Mouse (Mus musculus) Patski (cell line): ENCODE results near the gene Zfp609. TPM values are rescaled to one million over a fixed set of nuclear protein-coding genes. Genes with fewer than 3 reads are reported as not detected.

Experiments
- ATAC-seq: fragments of 100-300 bp; one replicate; pipeline ENCODE4 v1.8.0; 2021
- CTCF ChIA-PET: fragments of 350-600 bp; sonication (Branson Sonifier 250); formaldehyde crosslinking; loops from one replicate; lab custom pipeline; 2022; ENCODE audit warnings: inconsistent platforms; lab: Charles Lee
- POLR2A ChIA-PET: fragments of 350-600 bp; sonication (Branson Sonifier 250); formaldehyde crosslinking; loops from one replicate; lab custom pipeline; 2022; ENCODE audit warnings: antibody characterized with exemption, inconsistent platforms; lab: Charles Lee
- DNase-seq: peaks from one replicate; pipeline ENCODE4 v3.0.0-alpha.2; 2011; ENCODE audit warnings: low read depth, low spot score
- H3K27me3 ChIP-seq: fragments of 371-371 bp; one replicate; pipeline ENCODE4 v1.5.1; 2021
- CTCF ChIP-seq: fragments of 100-300 bp; IDR thresholded peaks from one replicate; pipeline ENCODE4 v1.5.1; 2021
- in situ Hi-C: fragments of 300-500 bp; cut with MboI; formaldehyde crosslinking; loops from 3 replicates; pipeline ENCODE4 v1.11.1; 2018; ENCODE audit warnings: low pct_unique_long_range_greater_than_20kb, mixed read lengths
- polyA plus RNA-seq: library from polyadenylated mRNA; unstranded; gene quantifications from one replicate; pipeline ENCODE4 v1.2.3, GENCODE M21; 2021

Zfp609 gene
- polyA plus RNA-seq, 1 experiment from 2014 or later: 25.7 TPM

GRCm38 (mm10) chr9:65728588-65728987, 98.8 kb downstream of the Zfp609 start:
- DNase-seq (no peak), ATAC-seq (no peak)
- in situ Hi-C loops: no loop called here
- H3K27me3 ChIP-seq: no peaks in the 10 kb centered on the region
- POLR2A ChIA-PET: interaction anchor here (0.7 kb wide), 1 partner anchor 17 kb away, joined by 3 read pairs; no protein-coding TSS in a partner anchor
- CTCF ChIA-PET: interaction anchor here (1.4 kb wide), 1 partner anchor 33 kb away, joined by 3 read pairs; no protein-coding TSS in a partner anchor
- no peak for TF ChIP-seq CTCF

- POLR2A ChIA-PET: no interaction called here
- in situ Hi-C loops: no loop called here
- CTCF ChIA-PET: interaction anchor here (1.4 kb wide), 1 partner anchor 32 kb away, joined by 3 read pairs; no protein-coding TSS in a partner anchor
- no peak for TF ChIP-seq CTCF
- DNase-seq (no peak), ATAC-seq (no peak)
- no peaks in the 10 kb centered on the region for H3K27me3 ChIP-seq
Observed at GRCm38 (mm10) chr9:65727491-65727890, 99.9 kb downstream of the Zfp609 start.

GRCm38 (mm10) chr9:65726431-65726830, 100.9 kb downstream of the Zfp609 start:
- CTCF ChIA-PET: no interaction called here
- POLR2A ChIA-PET: interaction anchor here (0.5 kb wide), 1 partner anchor 63 kb away, joined by 3 read pairs; no protein-coding TSS in a partner anchor
- H3K27me3 ChIP-seq: no peaks in the 10 kb centered on the region
- ATAC-seq: no peak
- DNase-seq: no peak
- no peak for TF ChIP-seq CTCF
- in situ Hi-C loops: no loop called here

GRCm38 (mm10) chr9:65725291-65725622, 102.1 kb downstream of the Zfp609 start:
- no peaks in the 10 kb centered on the region for H3K27me3 ChIP-seq
- in situ Hi-C loops: no loop called here
- DNase-seq (no peak), ATAC-seq (no peak)
- ChIA-PET POLR2A (interaction anchor here (0.7 to 1.0 kb wide), 2 partner anchors 20 to 527 kb away, joined by 3 to 4 read pairs; no protein-coding TSS in a partner anchor), CTCF (interaction anchor here (0.9 to 1.2 kb wide), 2 partner anchors 19 to 127 kb away, joined by 3 read pairs; no protein-coding TSS in a partner anchor)
- no peak for TF ChIP-seq CTCF

- CTCF ChIA-PET: interaction anchor here (0.9 to 1.2 kb wide), 3 partner anchors 15 to 127 kb away, joined by 3 to 4 read pairs (median 3); no protein-coding TSS in a partner anchor
- no peak for TF ChIP-seq CTCF
- POLR2A ChIA-PET: interaction anchor here (0.6 to 1.0 kb wide), 3 partner anchors 20 to 527 kb away, joined by 3 to 4 read pairs (median 4); no protein-coding TSS in a partner anchor
- ATAC-seq (no peak), DNase-seq (no peak)
- in situ Hi-C loops: no loop called here
- no peaks in the 10 kb centered on the region for H3K27me3 ChIP-seq
Observed at GRCm38 (mm10) chr9:65724471-65725290, 102.7 kb downstream of the Zfp609 start.

GRCm38 (mm10) chr9:65721161-65721566, 106.2 kb downstream of the Zfp609 start:
- CTCF ChIA-PET: interaction anchor here (1.8 kb wide), 1 partner anchor 22 kb away, joined by 4 read pairs; no protein-coding TSS in a partner anchor
- POLR2A ChIA-PET: no interaction called here
- ATAC-seq (no peak), DNase-seq (no peak)
- no peaks in the 10 kb centered on the region for H3K27me3 ChIP-seq
- no peak for TF ChIP-seq CTCF
- in situ Hi-C loops: no loop called here

GRCm38 (mm10) chr9:65718195-65718594, 109.2 kb downstream of the Zfp609 start:
- no peaks in the 10 kb centered on the region for H3K27me3 ChIP-seq
- in situ Hi-C loops: no loop called here
- ChIA-PET CTCF (no interaction called here), POLR2A (no interaction called here)
- TF ChIP-seq CTCF: no peak
- no peak for DNase-seq
- ATAC-seq: no peak

GRCm38 (mm10) chr9:65703926-65704595, 123.3 kb downstream of the Zfp609 start:
- in situ Hi-C loops: no loop called here
- POLR2A ChIA-PET: no interaction called here
- CTCF ChIA-PET: no interaction called here
- TF ChIP-seq CTCF: no peak
- ATAC-seq: no peak
- no peaks in the 10 kb centered on the region for H3K27me3 ChIP-seq
- no peak for DNase-seq

GRCm38 (mm10) chr9:65703241-65703640, 124.1 kb downstream of the Zfp609 start:
- POLR2A ChIA-PET: no interaction called here
- H3K27me3 ChIP-seq: no peaks in the 10 kb centered on the region
- in situ Hi-C loops: no loop called here
- CTCF ChIA-PET: no interaction called here
- TF ChIP-seq CTCF: no peak
- no peak for DNase-seq
- no peak for ATAC-seq

- ATAC-seq: no peak
- in situ Hi-C loops: no loop called here
- TF ChIP-seq CTCF: no peak
- POLR2A ChIA-PET: no interaction called here
- no peaks in the 10 kb centered on the region for H3K27me3 ChIP-seq
- CTCF ChIA-PET: interaction anchor here (0.9 kb wide), 1 partner anchor 38 kb away, joined by 3 read pairs; no protein-coding TSS in a partner anchor
- no peak for DNase-seq
Observed at GRCm38 (mm10) chr9:65702286-65702685, 125.1 kb downstream of the Zfp609 start.
